Mouse (Mus musculus) heart, postnatal 25 days (tissue): ENCODE measurements around the gene Gbp9. TPM values are rescaled to one million over a fixed set of nuclear protein-coding genes. Genes with fewer than 3 reads are reported as not detected.
"Not testable (repeated sequence)": the region's sequence is repeated elsewhere in the genome, so short reads cannot be mapped to it uniquely, and the experiment has no call there.

Source experiments
- DNase-seq: peaks from one replicate; pipeline ENCODE4 v3.0.0; 2022; ENCODE audit warnings: low spot score
- intact Hi-C: fragments of 180-260 bp; cut with DNase I; formaldehyde crosslinking; loops from one replicate; pipeline ENCODE4 v1.15.1; 2025
- total RNA-seq, 2 experiments: library from RNA; stranded (reverse); gene quantifications; 2 replicates each; pipeline ENCODE4 v1.2.3; 2021

Gene Gbp9
- total RNA-seq, 2 experiments from 2014 or later, result 7.5 to 8.7 TPM

DNA sequence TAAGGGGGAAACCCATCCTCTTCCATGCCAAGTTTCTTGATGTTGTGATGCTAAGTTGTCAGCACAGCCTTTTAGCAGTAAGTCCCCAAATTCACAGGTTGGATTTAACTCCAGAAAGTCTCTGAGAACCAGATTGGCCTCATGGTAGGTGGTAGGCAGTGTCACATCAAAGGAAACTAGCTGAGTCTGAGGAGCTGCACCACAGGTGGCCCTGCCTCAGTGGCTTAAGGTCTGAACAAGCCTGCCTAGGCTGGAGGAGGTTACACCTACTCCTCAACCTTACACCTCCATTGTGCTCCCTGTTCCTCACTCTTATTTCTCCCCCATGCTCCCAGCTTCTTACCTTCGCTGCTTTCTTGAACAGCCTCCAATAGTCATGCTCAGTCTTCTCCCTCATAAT, 76.0 kb downstream of the Gbp9 start:
- DNase-seq, result no peak
- intact Hi-C loops, result no loop called here

DNA sequence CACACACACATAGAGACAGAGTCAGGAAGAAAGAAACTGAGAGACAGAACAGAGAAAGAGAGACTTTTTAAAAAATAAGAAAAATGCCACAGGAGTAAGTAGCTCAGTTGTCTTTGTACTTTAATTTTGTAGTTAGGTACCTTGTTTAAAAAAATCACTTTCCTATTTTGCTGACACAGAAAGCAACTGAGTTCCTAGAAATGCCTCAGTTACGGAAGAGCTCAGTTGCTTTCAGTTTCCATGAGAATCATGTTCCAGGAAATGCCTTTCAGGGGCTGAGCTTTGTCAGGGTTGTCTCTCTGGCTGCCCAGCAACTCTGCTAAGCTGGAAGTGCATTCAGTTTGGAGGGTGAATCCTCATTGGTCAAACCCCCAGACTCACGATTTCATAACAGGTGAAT, 76.9 kb downstream of the Gbp9 start:
- intact Hi-C loops, DNase-seq: not testable (repeated sequence)

DNA sequence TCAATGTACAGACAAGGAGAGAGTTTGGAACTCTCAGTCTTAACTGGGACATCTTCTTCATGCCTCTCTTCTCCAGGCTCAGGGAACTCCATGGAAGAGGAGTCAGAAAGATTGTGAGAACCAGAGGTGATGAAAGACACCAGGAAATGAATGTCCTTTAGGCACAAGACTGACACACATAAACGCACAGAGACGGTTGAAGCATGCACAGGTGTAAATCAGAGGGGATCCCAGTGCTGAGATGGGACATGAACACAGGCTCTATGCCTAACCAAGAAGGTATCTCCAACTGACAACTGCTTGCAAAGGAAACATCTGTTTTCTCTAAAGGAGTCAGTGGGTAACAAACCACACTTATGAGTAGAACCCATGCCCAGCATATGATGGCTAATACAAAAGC, 79.1 kb downstream of the Gbp9 start:
- no peak for DNase-seq
- intact Hi-C loops, result no loop called here

DNA sequence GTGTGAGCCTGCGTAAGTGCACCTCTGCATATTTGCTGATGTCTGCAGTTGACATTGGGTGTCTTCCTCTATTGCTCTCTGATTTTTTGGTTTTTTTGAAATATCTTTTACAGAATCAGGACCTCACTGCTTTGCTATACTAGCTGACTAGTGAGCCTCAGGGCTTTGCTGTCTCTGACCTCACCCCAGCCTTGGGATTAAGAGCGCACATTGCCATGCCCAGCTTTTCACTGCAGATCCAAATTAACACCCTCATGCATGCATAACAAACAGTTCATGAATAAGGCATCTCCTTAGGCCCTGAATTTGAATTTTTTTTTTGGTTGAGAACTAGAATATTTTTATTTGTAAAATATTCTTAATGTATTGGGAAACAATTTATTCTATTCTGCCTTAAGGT, 84.1 kb downstream of the Gbp9 start:
- no peak for DNase-seq
- intact Hi-C loops, result no loop called here

DNA sequence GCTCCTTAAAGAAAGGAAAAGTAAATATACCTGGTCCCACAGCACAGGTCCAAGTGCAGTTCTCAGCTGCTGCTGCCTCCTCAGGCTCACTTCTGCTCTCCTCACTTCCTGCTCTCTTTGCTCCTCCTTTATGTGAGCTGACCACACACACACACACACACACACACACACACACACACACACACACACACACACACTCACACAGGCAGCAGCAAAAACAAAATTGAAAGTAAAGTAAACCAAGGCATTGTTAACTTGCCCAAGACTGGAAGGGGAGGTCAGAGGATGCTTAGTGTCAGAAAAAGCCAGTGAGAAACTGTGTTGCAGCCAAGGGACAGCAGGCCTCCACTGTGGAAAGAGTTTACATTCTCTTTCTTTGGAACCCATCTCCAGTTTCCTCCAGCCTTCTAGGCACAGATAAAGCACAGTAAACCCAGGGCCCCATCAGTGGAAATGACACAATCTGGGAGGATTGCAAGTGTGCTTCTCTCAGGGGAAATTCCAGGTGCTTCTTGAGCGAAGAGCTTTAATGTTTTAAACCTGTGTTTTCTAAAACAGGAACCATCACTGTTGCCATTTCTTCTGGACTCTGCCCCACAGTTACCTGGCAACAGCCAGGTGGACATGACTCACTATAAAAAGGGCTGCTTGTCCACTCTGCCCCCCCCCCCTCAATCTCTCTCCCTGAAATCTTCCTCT, 85.7 kb downstream of the Gbp9 start:
- DNase-seq, intact Hi-C loops: not testable (repeated sequence)

GRCm38 (mm10) chr5:105032362-105032761, 107.0 kb downstream of the Gbp9 start:
- intact Hi-C loops, result no loop called here
- no peak for DNase-seq

Other genes with a start within 250 kb of the Gbp9 start
- gene Abcg3, start 156.8 kb downstream of the Gbp9 start, total RNA-seq, result under 1 TPM; 0.16 to 0.31 TPM
- gene Gbp8, start within 50 bp of the Gbp9 start, total RNA-seq, result under 1 TPM; 0.14 to 0.16 TPM
- 1 to 10 TPM; 4.5 to 7.3 TPM for gene Gbp4, start within 50 bp of the Gbp9 start, total RNA-seq
- under 1 TPM in 1 of 2 experiments, not detected in 1; 0.52 TPM for gene Gbp10, start 100.0 kb upstream of the Gbp9 start, total RNA-seq
- gene Gm43302, start 154.2 kb upstream of the Gbp9 start, total RNA-seq, result under 1 TPM; 0.31 to 0.42 TPM
- 1 to 10 TPM; 2.6 to 4.6 TPM for gene Gbp6, start 154.2 kb upstream of the Gbp9 start, total RNA-seq